Mouse (Mus musculus) hindbrain, embryonic 10.5 days (tissue): ENCODE measurements around the gene Lrwd1. TPM values are rescaled to one million over a fixed set of nuclear protein-coding genes. Genes with fewer than 3 reads are reported as not detected.
A peak's percentile ranks its signal among the peaks of the same experiment; 100 is the strongest.

ENCODE experiments used
- DNase-seq: peaks from one replicate; pipeline ENCODE4 v3.0.0-alpha.2; 2017; ENCODE audit warnings: low spot score
- H3K27ac ChIP-seq: fragments of 300-500 bp; sonication (generic); 2 replicates; pipeline ENCODE4 v1.5.1; 2016; ENCODE audit warnings: mild to moderate bottlenecking, moderate library complexity
- H3K27me3 ChIP-seq: fragments of 300-500 bp; sonication (generic); 2 replicates; pipeline ENCODE4 v1.6.1; 2016; ENCODE audit warnings: mild to moderate bottlenecking; ENCODE audit not compliant: poor library complexity, insufficient read depth, severe bottlenecking
- H3K36me3 ChIP-seq: fragments of 300-500 bp; sonication (generic); 2 replicates; pipeline ENCODE4 v1.6.1; 2016; ENCODE audit warnings: mild to moderate bottlenecking, moderate library complexity
- H3K4me1 ChIP-seq: fragments of 300-500 bp; sonication (generic); replicated peaks from 2 replicates; pipeline ENCODE4 v1.6.1; 2016; ENCODE audit warnings: mild to moderate bottlenecking
- H3K4me3 ChIP-seq: fragments of 300-500 bp; sonication (generic); 2 replicates; pipeline ENCODE4 v1.5.1; 2016; ENCODE audit warnings: mild to moderate bottlenecking, moderate library complexity
- H3K9me3 ChIP-seq: fragments of 300-500 bp; sonication (generic); 2 replicates; pipeline ENCODE4 v1.6.1; 2016; ENCODE audit warnings: mild to moderate bottlenecking, moderate library complexity
- WGBS: fragments of 180-500 bp; shearing (Covaris S2); methylation state at CpG from one replicate; pipeline ENCODE4 v1.1.7; 2016; 5-methylcytosine and 5-hydroxymethylcytosine counted together
- polyA plus RNA-seq: library from polyadenylated mRNA; unstranded; fragments of >200 nt; fragmentation: Nextera tagmentation; extraction: Ambion mirVana; gene quantifications from 2 replicates; pipeline ENCODE4 v1.2.1, GENCODE M21; 2016

Gene Lrwd1
- polyA plus RNA-seq, result 54.3 and 59.7 TPM in 2 replicates

- Histone ChIP-seq H3K27me3 (no peaks in the 10 kb centered on the region), H3K36me3 (peaks cover 65% of the 10 kb centered on the region), H3K27ac (peak within 1 kb of the TSS; percentile 92), H3K9me3 (no peaks in the 10 kb centered on the region), H3K4me1 (peaks cover 23% of the 10 kb centered on the region), H3K4me3 (peak within 1 kb of the TSS; percentile 70)
- DNase-seq, result peak; percentile 96
- WGBS, result under 1% methylated on average over 60 of the region's 60 CpGs
Measured at GRCm38 (mm10) chr5:136135571-136136291, at the start of gene Lrwd1, which contains the start of gene Alkbh4. Lrwd1 (minus strand) TSS chr5:136136074. Alkbh4 (plus strand) TSS chr5:136136146.

- no peak for DNase-seq
- Histone ChIP-seq H3K27me3 (no peaks in the 10 kb centered on the region), H3K4me1 (peaks cover 5% of the 10 kb centered on the region; the same call in 1 of the 2 replicates), H3K27ac (no peak overlapping the region), H3K9me3 (no peaks in the 10 kb centered on the region), H3K36me3 (peaks cover 96% of the 10 kb centered on the region), H3K4me3 (no peak overlapping the region)
- 87% methylated on average over 7 of the region's 7 CpGs for WGBS
Measured at GRCm38 (mm10) chr5:136183766-136184165, 47.9 kb upstream of the Lrwd1 start.

- WGBS, result 95% methylated on average over 4 of the region's 4 CpGs
- H3K27me3 ChIP-seq, result no peaks in the 10 kb centered on the region
- H3K4me1 ChIP-seq, result peaks cover 5% of the 10 kb centered on the region; the same call in 1 of the 2 replicates
Measured at GRCm38 (mm10) chr5:136182830-136183229, 47.0 kb upstream of the Lrwd1 start.

GRCm38 (mm10) chr5:136182049-136182448, 46.2 kb upstream of the Lrwd1 start:
- no peak for DNase-seq
- peaks cover 5% of the 10 kb centered on the region; the same call in 1 of the 2 replicates for H3K4me1 ChIP-seq
- peaks cover 98% of the 10 kb centered on the region for H3K36me3 ChIP-seq
- 91% methylated on average over 6 of the region's 6 CpGs for WGBS
- no peaks in the 10 kb centered on the region for H3K9me3 ChIP-seq
- no peaks in the 10 kb centered on the region for H3K27me3 ChIP-seq
- no peak overlapping the region for H3K27ac ChIP-seq
- H3K4me3 ChIP-seq, result no peak overlapping the region

More at GRCm38 (mm10) chr5:136182830-136183229, 47.0 kb upstream of the Lrwd1 start:
- H3K4me3 ChIP-seq, result no peak overlapping the region
- no peak overlapping the region for H3K27ac ChIP-seq
- no peak for DNase-seq
- no peaks in the 10 kb centered on the region for H3K9me3 ChIP-seq
- peaks cover 96% of the 10 kb centered on the region for H3K36me3 ChIP-seq

- Histone ChIP-seq H3K4me1 (peaks cover 3% of the 10 kb centered on the region; the same call in 1 of the 2 replicates), H3K9me3 (no peaks in the 10 kb centered on the region), H3K4me3 (no peak overlapping the region), H3K27ac (no peak overlapping the region), H3K36me3 (peaks cover 94% of the 10 kb centered on the region), H3K27me3 (no peaks in the 10 kb centered on the region)
- no peak for DNase-seq
- 95% methylated on average over 6 of the region's 6 CpGs for WGBS
Measured at GRCm38 (mm10) chr5:136181197-136181596, 45.3 kb upstream of the Lrwd1 start.

GRCm38 (mm10) chr5:136179594-136179993, 43.7 kb upstream of the Lrwd1 start:
- no peak for DNase-seq
- no peaks in the 10 kb centered on the region for H3K27me3 ChIP-seq
- H3K36me3 ChIP-seq, result peaks cover 78% of the 10 kb centered on the region
- H3K4me1 ChIP-seq, result no peaks in the 10 kb centered on the region
- WGBS, result 80% methylated on average over 5 of the region's 5 CpGs
- no peak overlapping the region for H3K4me3 ChIP-seq
- peaks cover 3% of the 10 kb centered on the region; the same call in 1 of the 2 replicates for H3K9me3 ChIP-seq
- H3K27ac ChIP-seq, result no peak overlapping the region

GRCm38 (mm10) chr5:136173606-136174463, 38.0 kb upstream of the Lrwd1 start:
- Histone ChIP-seq H3K36me3 (peaks cover 21% of the 10 kb centered on the region), H3K9me3 (peaks cover 3% of the 10 kb centered on the region; the same call in 1 of the 2 replicates)

GRCm38 (mm10) chr5:136172939-136173338, 37.1 kb upstream of the Lrwd1 start:
- DNase-seq, result no peak
- Histone ChIP-seq H3K4me1 (peaks cover 22% of the 10 kb centered on the region), H3K27ac (no peak overlapping the region), H3K36me3 (peaks cover 16% of the 10 kb centered on the region), H3K9me3 (peaks cover 6% of the 10 kb centered on the region), H3K27me3 (peaks cover 8% of the 10 kb centered on the region; the same call in 1 of the 2 replicates), H3K4me3 (no peak overlapping the region)
- WGBS, result 80% methylated on average over 9 of the region's 9 CpGs

More at GRCm38 (mm10) chr5:136173606-136174463, 38.0 kb upstream of the Lrwd1 start:
- Histone ChIP-seq H3K27me3 (peaks cover 8% of the 10 kb centered on the region; the same call in 1 of the 2 replicates), H3K4me1 (peaks cover 22% of the 10 kb centered on the region), H3K4me3 (no peak overlapping the region), H3K27ac (no peak overlapping the region)
- no peak for DNase-seq
- WGBS, result 66% methylated on average over 9 of the region's 9 CpGs

- DNase-seq, result peak; percentile 10
- Histone ChIP-seq H3K27ac (peak overlapping the region; percentile 86), H3K4me1 (peaks cover 22% of the 10 kb centered on the region), H3K27me3 (peaks cover 8% of the 10 kb centered on the region; the same call in 1 of the 2 replicates), H3K9me3 (peaks cover 7% of the 10 kb centered on the region), H3K36me3 (peaks cover 9% of the 10 kb centered on the region; the same call in 1 of the 2 replicates), H3K4me3 (peak overlapping the region; percentile 71)
- WGBS, result 43% methylated on average over 17 of the region's 17 CpGs
Measured at GRCm38 (mm10) chr5:136171363-136172341, 35.8 kb upstream of the Lrwd1 start.

GRCm38 (mm10) chr5:136170512-136171362, 34.9 kb upstream of the Lrwd1 start, which contains the start of gene Orai2:
Orai2 (minus strand) TSS chr5:136170713.
- WGBS, result 7% methylated on average over 49 of the region's 49 CpGs
- Histone ChIP-seq H3K4me1 (peaks cover 22% of the 10 kb centered on the region), H3K4me3 (peak within 1 kb of the TSS; percentile 71), H3K27ac (peak within 1 kb of the TSS; percentile 86), H3K27me3 (peaks cover 8% of the 10 kb centered on the region; the same call in 1 of the 2 replicates), H3K9me3 (peaks cover 7% of the 10 kb centered on the region), H3K36me3 (0 out of 2 replicates have a peak, but pooled peaks cover 9% of the 10 kb centered on the region)
- DNase-seq, result peak; percentile 90
